Mouse (Mus musculus) frontal cortex, postnatal 10 days (tissue): ENCODE data around the gene Lysmd1.
"Not testable (repeated sequence)": the region's sequence is repeated elsewhere in the genome, so short reads cannot be mapped to it uniquely, and the experiment has no call there.

Experiments used
- DNase-seq, 2 experiments: peaks; one replicate each; pipeline ENCODE4 v3.0.0; 2022; ENCODE audit warnings: low spot score in 2 of 2, mixed read lengths in 1 of 2

Lysmd1 gene

DNA sequence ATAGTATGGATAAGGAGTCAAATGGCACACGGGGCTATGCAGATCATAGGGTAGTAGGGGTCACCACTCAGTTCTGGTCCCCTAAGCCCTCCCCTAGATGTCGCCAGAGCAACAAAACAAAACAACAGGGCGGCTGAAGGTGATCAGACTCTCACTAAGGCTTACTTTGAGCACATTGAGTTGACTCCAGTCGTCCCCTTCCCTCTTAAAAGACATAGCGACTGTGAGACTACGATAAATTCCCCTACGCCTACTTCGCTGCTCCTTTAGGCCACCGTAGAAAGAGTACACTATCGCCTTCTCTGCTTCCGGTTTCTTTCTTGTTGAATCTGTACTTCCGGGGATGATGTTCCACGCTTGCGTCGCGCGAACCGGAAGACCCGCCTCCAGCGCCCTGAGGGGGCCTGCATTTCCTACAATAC, at the start of gene Lysmd1, which contains the start of gene Scnm1:
Lysmd1 (plus strand) TSS at position 409 of the 422 bp plus-strand sequence.
Scnm1 (minus strand) TSS at position 332 of the 422 bp plus-strand sequence.
- DNase-seq, result peak; percentile 87 to 91

- no peak for DNase-seq
Measured at GRCm38 (mm10) chr3:95088071-95088470, 45.8 kb upstream of the Lysmd1 start.

DNA sequence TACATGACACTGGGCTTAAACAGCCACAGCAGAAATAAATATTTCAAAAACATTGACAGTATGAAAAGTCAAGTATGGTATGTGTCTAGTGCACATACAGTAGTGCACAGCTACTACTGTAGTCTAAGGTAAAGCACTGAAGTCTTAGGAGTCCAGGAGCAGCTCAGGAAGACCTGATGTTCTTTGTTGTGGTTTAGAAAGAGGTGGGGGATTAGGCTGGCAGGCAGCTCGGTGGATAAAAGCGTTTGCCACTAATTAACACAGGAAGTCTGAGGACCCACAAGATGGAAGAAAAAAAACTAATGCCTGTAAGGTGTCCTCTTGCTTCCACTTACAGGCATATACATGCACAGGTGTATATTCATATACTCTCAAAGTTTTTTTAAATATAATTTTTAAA, 33.0 kb upstream of the Lysmd1 start:
- no peak for DNase-seq

DNA sequence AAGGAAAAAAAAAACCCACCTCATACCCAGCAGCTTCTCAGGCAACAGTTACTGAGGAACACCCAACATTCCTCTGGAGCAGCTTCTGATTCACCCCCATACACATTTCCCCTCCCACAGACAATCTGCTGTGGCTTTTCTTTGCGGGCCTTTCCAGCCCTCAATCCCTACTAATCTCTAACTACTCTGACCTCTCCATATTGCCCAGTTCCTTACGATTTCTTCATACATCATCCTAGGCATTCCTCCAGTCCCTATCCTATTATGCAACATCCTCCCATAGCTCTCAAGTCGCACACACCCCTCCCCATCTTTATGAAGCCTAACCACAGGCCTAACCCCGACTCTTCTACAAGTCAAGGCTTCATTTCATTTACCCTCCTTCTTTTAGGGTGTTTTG, 28.8 kb upstream of the Lysmd1 start:
- DNase-seq, result no peak

DNA sequence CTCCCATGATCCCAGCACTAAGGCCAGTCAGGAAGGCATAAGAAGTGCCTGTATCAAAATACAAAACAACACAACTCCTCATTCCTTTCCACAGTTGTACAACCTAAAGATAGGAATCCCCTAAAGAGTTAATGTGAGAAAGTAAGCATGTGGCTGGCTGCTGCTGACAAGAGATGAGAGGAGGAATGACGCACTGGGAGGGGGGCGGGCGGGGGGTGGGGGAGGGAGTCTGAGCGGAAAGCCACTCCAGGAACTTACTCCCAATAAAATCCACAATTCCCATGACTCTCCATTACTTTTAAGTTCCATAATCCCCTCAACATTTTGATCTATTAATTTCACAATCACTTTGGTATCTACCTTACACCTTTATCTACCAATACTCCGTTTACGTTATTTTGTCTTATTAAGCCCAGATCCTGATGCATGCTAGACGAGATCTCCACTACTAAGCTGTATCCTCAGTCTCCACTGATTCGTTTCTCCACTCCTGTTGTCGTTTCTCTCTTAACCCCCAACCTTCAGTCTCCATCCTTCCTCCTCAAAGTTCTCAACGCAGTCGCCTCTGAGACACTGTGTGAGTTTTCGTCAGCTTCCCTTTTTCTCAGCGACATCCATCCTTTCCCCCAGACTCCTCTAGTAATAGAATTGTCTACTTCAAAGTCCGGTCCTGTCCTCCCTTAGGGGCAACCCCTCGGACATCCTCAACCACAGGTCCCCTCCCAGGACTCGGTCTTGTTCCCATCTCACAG, 28.1 kb upstream of the Lysmd1 start:
- no peak for DNase-seq

- peak; percentile 96 to 97 for DNase-seq
Measured at GRCm38 (mm10) chr3:95106338-95107117, 27.4 kb upstream of the Lysmd1 start, which contains the start of gene Pip5k1a. Pip5k1a (minus strand) TSS chr3:95106930.

GRCm38 (mm10) chr3:95107308-95107707, 26.6 kb upstream of the Lysmd1 start:
- DNase-seq, result not testable (repeated sequence)

DNA sequence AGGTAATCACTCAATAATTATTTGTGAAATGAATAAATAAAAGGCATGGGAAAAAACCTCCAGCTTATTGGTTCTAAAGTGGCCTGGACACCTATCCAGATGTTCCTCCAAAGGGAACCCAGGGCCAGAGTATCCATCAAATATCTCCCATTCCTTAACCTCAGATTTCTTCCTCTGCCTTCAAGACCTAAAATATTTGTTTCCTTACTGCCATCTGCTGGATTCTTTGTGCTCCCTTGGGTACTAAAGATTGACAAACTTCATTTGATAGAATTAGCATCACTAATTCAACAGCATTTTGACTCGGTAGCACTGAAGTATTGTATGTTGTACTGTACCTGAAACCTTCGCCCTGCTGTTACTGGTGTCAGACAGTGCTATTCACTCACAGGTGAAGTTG, 26.0 kb upstream of the Lysmd1 start:
- DNase-seq, result no peak

DNA sequence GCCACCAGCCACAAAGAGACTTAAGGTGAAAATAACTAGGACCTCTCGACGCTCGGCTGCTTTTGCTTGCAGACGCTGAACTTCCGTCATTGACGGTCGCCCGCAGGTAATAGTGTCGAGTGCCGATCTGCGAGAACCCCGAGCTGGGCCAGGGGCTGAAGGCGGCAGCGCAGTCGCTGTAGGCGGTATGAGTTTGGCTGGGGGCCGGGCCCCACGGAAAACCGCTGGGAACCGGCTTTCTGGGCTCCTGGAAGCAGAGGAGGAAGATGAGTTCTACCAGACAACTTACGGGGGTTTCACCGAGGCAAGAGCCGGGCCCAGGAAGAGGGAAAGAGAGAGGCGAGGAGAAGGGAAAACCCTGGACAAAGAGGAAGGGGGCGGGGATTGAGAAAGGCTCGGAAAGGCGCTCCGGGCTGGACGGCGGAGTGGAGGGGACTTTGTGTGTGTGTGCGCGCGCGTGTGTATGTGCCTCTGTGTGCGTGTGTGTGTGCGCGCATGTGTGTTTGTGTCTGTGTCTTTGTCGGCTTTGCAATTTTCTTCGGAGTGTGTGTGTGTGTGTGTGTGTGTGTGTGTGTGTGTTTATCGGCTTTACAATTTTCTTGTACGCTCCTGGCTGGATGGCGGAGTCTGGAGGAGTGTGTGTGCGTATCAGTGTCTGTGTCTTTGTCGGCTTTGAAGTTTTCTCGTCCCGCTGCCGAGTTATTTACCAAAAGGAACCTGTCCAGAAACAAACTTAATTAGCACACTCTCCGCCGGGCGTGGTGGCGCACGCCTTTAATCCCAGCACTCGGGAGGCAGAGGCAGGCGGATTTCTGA, 22.8 kb upstream of the Lysmd1 start, which contains the start of gene Vps72:
Vps72 (plus strand) TSS at position 112 of the 816 bp plus-strand sequence.
- DNase-seq, result peak; percentile 78 to 89

DNA sequence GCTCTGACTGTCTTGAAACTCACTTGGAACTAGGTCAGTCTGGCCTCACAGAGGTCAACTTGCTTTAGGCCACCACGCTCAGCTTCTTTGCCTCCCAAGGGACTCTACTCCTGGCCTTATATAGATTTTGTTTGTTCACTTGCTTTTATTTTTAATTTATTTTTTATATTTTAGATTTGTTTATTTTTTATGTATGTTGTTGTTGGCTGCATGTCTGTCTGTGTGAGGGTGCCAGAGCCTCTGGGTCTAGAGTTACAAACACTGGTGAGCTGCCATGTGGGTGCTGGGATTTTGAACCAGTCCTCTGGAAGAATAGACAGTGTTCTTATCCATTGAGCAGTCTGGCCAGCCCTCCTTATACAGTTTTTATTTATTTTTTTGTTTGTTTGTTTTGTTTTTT, 21.1 kb upstream of the Lysmd1 start:
- no peak for DNase-seq

- no peak for DNase-seq
Measured at GRCm38 (mm10) chr3:95117751-95118150, 16.1 kb upstream of the Lysmd1 start.

DNA sequence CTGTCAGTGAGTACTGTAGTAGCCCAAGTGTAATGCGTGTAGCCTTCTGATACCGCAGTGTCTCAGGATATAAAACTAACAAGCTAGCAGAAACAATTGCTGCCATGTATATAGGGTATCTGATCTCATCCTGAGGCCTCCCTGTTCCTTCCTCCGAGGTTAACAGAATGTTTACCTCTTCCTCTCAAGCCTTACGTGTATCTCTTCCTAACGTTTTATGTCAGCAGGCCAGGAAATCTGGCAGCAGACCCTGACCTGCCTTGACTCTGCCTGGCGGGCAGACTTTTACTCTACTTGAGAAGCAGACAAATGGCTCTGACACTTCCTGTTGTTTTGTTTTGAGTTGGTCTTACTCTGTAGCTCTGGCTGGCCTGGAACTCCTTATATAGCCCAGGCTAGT, 12.3 kb upstream of the Lysmd1 start:
- no peak for DNase-seq

GRCm38 (mm10) chr3:95124246-95124645, 9.6 kb upstream of the Lysmd1 start, which contains the start of gene Tmod4:
Tmod4 (plus strand) TSS chr3:95124476.
- DNase-seq, result no peak

DNA sequence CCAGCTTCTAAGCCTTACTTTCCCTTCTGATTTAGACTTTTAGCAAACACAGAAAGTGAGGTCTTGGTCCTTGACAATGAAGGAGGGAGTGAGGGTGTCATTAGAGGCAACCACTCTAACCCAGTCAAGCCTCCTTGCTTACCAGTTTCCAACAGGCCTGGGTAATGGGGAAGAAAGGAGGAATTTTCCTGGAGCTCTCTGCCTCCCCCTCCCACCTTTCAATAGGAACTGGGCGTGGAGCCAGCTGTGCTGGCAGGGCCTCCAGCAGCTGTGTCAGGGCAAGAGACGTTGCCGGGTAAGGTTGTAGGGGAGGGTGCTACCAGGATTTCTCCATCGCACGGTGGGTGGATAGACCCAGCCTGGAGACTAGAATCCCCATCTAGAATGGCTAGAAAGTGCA, 8.9 kb upstream of the Lysmd1 start:
- peak; percentile 55 to 59 for DNase-seq

DNA sequence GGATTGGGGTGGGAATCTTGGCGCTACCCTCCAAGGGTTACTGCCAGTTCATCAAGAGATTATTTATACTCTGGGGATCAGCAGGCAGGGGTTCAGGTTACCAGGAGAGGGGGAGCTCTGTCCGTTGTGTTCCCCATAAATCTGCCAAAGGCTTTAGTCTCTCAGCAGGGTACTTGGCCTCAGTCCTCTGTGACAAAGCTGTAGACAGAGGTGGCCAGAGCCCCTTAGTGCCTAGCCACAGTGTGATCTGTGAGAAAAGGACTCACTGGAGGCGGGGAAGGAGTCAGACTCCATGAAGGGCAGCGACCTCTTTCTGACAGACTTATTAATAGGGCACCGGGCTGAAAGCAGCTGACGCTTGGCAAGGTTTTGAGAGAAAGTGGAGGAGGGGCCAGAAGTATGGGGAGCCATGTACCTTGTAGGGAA, 4.6 kb upstream of the Lysmd1 start:
- no peak for DNase-seq

DNA sequence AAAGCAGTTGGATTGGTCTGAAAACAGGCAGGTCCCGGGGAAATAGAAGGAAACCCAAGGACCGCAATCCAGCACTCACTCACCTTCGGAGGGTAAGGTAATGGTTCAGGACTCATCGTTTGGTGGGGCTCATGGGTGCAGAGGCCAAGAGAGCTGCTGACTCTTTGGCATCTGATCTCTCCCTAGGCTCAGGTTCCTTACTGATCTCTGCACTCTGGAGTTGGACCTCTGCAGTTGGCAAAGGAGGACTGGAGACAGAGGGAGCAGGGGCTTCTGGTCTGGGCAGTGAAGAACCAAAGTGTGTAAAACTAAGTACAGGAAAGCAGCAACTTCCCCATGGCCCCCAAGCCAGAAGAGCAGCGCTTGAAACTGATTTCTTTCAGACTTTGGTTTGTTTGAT, 3.8 kb upstream of the Lysmd1 start:
- DNase-seq, result no peak

GRCm38 (mm10) chr3:95132389-95132788, 1.5 kb upstream of the Lysmd1 start:
- DNase-seq, result not testable (repeated sequence)

DNA sequence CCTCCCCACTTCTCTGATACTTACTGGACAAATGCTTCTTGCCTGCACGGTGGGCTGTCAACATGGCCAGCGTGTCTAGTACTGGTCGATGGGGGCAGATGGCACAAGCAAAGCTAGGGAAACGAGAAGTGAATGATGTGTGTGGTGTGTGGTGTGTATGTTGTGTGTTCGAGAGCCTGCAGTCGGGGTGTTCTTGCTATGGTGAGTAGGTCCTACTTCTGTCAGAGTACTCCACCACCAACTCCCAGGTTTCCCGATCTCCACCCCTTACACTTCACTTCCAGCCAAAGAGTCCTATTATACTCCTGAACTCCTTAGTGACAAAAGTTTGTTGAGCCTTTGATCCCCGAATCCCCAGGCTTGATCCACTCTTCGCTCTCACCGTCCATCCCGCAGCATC, 712 bp upstream of the Lysmd1 start:
- DNase-seq, result no peak

GRCm38 (mm10) chr3:95134133-95134532, 245 bp downstream of the Lysmd1 start:
- DNase-seq, result not testable (repeated sequence)

DNA sequence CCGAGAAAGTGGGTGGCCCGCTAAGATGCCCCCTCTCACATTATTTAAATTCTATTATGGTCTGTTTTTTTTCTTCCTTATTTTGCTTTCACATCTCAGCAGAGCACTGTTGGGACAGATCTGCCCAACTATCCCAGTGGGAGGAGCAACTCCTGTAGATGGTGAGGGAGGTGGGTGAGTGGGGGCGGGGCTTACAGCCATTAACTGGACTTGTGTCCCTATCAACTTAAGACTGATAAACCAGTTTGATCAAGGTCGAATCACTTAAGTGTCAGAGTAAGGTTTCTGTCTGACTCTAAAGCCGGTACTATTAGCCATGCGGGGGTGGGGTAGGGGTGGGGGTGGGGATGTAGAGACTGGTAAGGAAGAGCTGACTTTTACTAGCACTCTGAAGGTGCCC, 1.1 kb downstream of the Lysmd1 start:
- no peak for DNase-seq

DNA sequence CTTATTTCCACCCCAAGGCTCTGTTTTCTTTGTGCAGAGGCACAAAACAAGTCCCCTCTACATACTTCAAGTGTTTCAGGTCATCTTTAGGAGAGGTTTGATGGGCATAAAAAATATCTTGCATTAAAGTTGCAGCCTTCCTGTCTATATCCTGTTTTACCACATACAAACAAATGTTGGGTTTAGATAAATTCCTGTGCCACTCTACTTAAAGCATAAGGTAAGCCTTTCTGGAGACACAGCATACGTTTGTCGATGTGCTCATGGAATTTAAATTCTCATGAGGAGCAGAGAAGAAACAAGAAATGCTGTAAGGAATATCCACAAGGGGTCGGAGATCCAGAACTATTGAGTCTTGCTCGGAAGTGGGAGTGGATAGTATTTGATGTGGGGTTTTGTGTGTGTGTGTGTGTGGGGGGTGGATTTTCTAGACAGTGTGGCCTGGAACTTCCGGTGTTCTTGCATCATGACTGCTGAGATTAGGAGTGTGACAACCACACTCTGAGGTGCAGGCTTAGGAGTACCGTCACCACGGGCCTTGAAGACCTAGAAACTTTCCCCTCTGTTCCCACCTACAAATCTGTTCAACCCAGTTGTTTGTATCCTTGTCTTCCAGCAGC, 1.7 kb downstream of the Lysmd1 start:
- DNase-seq, result no peak
